Mouse (Mus musculus) ES-E14 (cell line): ENCODE data around the gene Tex19.2.

Experiments
- CHD2 ChIP-seq: IDR thresholded peaks from 2 replicates; pipeline ENCODE4 v1.6.1; 2014; ENCODE audit warnings: mild to moderate bottlenecking, low read depth, low read length, inconsistent platforms
- ZC3H11A ChIP-seq: IDR thresholded peaks from 2 replicates; pipeline ENCODE4 v1.6.1; 2012; ENCODE audit warnings: low read depth, mild to moderate bottlenecking, inconsistent platforms, low read length, borderline replicate concordance

DNA sequence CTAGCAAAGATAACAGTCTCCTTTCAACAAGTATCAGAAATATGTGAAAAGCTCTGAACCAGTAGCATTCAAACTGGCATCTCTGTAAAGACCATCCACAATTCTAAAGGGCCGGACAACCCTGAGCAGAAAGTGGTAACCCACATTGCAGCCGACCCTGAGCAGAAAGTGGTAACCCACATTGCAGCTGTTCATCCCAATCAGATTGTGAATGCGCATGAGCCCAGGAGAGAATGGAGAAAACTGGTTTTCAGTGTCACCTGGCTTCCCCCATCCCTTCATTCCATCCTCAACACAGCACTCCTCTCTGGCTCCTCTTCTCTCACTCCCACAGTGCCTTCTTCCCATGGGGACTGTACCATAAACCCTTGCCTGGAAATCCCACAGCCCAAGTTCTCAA, 9.0 kb upstream of the Tex19.2 start:
- TF ChIP-seq CHD2 (no peak), ZC3H11A (no peak)
